Mouse (Mus musculus) mouse embryonic stem cell (cell line): ENCODE measurements around the gene Uchl5.

Source experiments
- in situ Hi-C, 2 experiments: fragments of 300-500 bp; cut with MboI; formaldehyde crosslinking; loops; 1 replicate in 1 of 2; 3 replicates in 1 of 2; pipeline ENCODE4 v1.14.3; 2019 to 2020; ENCODE audit warnings: low sequenced_read_pairs in 2 of 2, low pct_unique_long_range_greater_than_20kb in 1 of 2, mixed read lengths in 1 of 2; ENCODE audit not compliant: unreplicated experiment in 1 of 2

The Uchl5 gene

GRCm38 (mm10) chr1:143773909-143774308 lies 3.2 kb upstream of the Uchl5 start:
- in situ Hi-C loops: no loop called here

- in situ Hi-C loops: loop anchor here in 1 of 2 experiments (5.0 kb wide), 1 partner anchor 35 kb away; no protein-coding TSS in a partner anchor
These were observed 616 bp downstream of the Uchl5 start for GRCm38 (mm10) chr1:143777558-143778218.

DNA sequence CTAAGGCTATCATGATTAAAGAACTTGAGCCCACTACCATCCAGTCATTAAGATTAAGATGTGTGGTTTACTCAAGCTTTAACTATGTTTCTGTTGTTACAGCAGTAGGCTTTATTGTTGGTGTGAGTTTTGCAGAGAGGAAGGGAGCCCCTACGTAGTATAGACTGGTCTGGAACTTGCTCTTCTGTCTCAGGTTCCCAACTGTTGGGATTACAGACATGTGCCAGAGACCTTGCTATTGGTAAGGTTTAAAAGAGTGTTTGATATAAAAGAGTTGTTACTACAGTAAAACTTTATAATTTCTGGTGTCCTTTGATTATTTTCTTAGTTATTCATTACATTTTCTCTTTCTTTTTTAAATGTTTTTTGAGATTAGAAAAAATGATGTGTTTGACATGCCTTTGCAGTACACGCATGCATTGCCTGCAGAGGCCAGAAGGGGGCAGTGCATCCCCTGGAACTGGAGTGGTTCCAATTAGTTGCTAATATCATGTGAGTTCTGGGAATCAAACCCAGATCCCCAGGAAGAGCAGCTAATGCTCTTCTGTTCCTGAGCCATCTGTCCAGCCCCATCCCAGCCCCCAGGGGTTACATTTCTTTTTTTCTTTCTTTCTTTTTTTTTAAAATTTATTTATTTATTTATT lies 11.6 kb downstream of the Uchl5 start:
- in situ Hi-C loops: no loop called here

- in situ Hi-C loops: loop anchor here in 1 of 2 experiments (25.0 kb wide), 2 partner anchors 209 to 559 kb away; partner anchors contain the start of gene Rgs2
These were observed 26.5 kb downstream of the Uchl5 start for GRCm38 (mm10) chr1:143803537-143803936.

DNA sequence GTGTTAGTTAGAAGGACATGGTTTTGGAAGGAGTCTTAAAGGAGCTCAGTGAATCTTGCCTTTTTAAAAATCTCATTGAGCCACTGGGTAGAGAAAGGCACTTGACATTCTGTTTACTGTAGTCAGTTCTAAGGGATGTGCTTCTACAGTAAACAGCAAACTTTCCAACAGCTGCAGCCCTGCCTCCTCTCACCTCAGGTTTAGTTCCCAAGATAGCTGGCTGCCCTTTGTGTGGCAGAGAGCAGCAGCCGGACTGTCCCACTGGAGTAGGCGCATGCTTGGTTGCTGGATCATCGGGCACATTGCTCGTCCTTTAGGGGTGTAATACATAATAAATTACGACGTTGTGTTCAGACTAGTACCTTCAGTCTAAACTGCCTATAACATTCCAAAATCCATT lies 32.0 kb downstream of the Uchl5 start:
- in situ Hi-C loops: loop anchor here in 1 of 2 experiments (25.0 kb wide), 2 partner anchors 203 to 553 kb away; partner anchors contain the start of gene Rgs2

GRCm38 (mm10) chr1:143813676-143814360 lies 36.7 kb downstream of the Uchl5 start:
- in situ Hi-C loops: loop anchor here (10.0 to 25.0 kb wide), 3 partner anchors 191 to 548 kb away; partner anchors contain the start of gene Rgs2 (in 2 of the 2)

- in situ Hi-C loops: loop anchor here in 1 of 2 experiments (25.0 kb wide), 2 partner anchors 192 to 542 kb away; partner anchors contain the start of gene Rgs2
These were observed 43.2 kb downstream of the Uchl5 start for GRCm38 (mm10) chr1:143820096-143820877.

GRCm38 (mm10) chr1:143822677-143823076 lies 45.6 kb downstream of the Uchl5 start:
- in situ Hi-C loops: loop anchor here in 1 of 2 experiments (25.0 kb wide), 2 partner anchors 190 to 540 kb away; partner anchors contain the start of gene Rgs2

DNA sequence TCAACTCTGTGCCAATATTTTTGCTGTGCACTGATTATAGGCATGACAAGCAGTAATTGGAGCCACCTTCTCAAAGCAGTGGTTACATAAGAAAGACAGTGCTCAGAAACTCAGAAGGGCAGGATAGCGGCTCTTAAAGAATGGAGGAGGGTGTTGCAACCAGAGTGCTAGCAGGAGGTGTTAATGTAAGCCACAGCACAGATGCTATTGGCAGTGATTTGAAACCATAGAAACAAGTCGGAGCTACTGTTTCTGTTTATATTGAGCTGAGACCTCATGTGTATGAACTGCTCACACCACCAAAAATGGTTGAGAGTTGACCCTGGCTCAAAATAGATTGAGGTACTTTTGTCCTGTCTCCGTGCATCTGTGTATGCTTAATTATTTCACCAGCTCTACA lies 53.6 kb downstream of the Uchl5 start:
- in situ Hi-C loops: no loop called here

DNA sequence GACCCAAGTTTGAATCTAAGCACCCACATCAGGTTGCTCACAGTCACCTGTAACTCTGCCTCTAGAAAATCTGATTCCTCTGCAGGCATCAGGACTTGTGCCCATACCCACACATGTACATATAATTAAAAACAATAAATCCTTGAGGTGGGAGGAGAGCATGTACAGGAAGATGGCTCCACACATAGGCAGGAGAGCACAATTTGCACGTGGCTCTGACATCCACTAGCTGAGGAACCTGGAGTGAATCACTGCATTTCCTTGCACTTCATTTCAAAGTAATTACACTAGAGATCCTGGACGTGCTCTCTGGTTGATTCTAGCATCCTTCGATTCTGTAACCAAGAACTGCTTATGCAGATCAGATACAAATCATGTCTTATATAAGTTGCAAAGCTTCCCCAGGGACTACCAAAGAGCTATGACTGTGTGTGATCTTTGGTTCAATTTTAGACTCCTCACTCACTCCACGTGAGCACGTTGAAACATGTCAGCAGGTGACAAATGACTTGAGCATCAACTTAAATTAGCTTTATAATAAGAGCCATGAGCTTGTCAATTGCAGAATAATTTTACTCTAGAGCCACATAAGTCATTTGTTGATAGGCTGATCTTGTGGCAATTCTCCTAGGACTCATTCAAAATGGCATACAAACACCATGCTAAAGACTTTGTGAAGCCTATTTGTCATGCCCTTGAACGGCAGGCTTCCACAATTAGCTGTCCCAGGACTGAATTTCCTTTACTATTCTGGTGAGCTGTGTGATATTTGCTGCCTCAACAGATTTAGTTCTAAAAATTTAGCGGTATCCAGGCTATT lies 59.5 kb downstream of the Uchl5 start:
- in situ Hi-C loops: no loop called here

DNA sequence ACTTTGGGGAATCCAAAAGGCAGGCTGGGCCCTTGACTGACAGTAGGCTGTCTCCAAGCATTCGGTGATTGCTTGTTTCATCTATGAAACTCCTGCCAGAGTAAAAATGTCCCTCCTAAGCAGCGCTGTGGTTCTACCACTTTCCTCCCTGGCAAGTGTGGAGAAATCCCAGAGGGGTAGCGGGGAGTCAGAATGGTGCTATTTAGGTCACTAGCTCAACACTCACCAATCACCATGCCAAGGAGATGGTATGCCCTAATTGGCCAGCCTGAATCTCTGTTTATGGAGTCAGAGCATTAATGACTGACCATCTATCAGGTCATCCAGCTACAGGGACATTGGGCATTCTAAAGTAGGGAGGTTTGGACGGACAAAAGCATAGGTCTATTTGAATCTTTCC lies 60.6 kb downstream of the Uchl5 start:
- in situ Hi-C loops: no loop called here

DNA sequence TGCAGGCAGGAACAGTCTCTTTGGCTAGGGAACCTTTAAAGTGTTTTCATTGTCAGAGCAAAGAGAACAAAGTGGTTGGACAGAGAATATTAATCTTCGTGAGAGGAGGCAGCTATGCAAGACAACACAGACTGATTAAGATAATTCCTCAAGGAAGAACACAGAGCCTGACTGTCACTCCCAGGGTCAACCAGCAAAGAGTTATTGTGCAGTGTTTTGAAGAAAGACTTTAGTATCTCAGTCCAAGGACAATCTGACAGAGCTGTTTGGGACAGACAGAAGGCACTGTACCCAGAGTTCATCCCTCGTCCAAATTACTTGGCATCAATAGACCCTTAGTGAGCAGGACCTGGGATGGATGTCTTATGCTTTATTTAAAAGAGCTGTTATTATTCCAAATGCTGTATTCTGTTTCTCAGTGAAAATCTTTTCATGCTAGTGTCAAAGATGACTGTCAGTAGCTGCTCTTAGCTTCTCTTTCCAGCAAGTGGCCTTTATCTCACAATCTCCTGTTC lies 61.9 kb downstream of the Uchl5 start:
- in situ Hi-C loops: no loop called here

GRCm38 (mm10) chr1:143852329-143852728 lies 75.3 kb downstream of the Uchl5 start:
- in situ Hi-C loops: no loop called here

DNA sequence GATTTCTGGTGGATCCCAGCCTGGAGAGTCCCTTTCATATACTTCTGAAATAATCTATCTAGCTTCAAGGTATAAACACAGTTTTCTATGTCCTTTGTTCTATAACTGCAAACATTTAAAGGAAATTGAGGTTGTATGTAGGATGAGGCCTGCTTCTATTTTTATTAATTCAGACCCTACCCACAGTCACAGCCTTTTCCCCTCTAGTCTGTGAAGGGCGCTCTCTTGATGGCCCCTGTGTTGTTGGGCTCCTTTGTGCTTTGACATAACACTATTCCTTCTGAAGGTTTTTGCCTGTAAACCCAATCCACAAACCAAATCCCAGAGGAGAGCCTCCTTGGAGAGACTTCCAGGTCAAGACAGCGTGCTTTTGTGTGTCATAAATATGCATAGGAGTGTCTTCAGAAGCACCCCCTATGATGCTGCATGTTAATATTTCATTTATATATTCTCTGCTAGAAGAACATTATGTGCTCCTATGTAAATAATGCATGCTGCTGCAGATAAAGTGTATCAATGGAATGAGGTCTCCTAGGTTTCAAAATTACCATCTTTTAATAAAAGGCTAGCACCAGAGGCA lies 75.8 kb downstream of the Uchl5 start:
- in situ Hi-C loops: no loop called here

DNA sequence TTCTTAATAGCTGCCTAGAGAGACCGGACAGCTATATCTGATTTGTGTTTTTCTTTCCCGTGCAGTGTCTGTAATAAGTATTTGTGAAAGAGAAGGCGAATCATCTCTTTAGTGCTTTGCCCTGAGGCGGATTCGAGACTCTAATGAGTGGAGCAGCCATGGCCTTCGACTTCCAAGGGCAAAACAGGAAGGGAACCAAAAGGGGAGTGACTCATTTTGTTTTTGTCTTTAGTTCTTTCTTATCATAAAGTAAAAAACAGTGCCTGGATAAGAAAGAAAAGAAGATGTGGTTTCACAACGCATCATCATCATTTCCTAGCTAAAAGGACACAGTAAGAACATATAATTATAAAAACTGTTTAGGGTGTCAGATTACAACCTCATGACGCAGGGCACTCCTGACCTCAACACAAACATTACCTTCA lies 76.6 kb downstream of the Uchl5 start:
- in situ Hi-C loops: no loop called here

GRCm38 (mm10) chr1:143855706-143856105 lies 78.6 kb downstream of the Uchl5 start:
- in situ Hi-C loops: no loop called here
